Mouse (Mus musculus): ENCODE measurements around the gene Cnot2. TPM values are rescaled to one million over a fixed set of nuclear protein-coding genes. Genes with fewer than 3 reads are reported as not detected.

Cnot2 gene
- polyA plus RNA-seq, 1 experiment from 2014 or later: 110 TPM

DNA sequence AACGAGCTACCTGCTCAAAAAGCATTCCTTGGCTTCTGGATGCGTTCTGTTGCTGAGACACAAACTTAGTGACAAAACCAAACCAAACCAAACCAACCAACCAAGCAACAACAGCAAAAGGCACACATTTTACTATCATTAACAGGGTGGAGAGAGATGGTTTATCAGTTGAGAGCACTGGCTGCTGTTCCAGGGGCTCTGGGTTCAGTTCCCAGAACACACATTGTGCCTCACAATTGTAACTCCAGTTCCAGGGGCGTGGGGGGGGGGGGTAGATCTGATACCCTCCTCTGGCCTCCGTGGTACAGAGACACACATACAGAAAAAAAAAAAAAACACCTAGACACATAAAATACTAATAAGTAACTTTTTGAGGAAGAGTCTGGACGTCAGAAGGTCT is 113.2 kb downstream of the Cnot2 start:
- peaks cover 15% of the 10 kb centered on the region for H3K27me3 ChIP-seq (ENCODE audit: low read depth, poor library complexity, severe bottlenecking)
- H3K27ac ChIP-seq (replicated peaks): no peak overlapping the region
- H3K9me3 ChIP-seq (replicated peaks): peaks cover 5% of the 10 kb centered on the region; the same call in 1 of the 2 replicates
- DNase-seq (ENCODE audit: low spot score): no peak
- 0 out of 2 replicates have a peak, but pooled peaks cover under 1% of the 10 kb centered on the region for H3K36me3 ChIP-seq
- H3K4me1 ChIP-seq: peaks cover 14% of the 10 kb centered on the region
- no peak overlapping the region for H3K4me3 ChIP-seq
- 83% methylated on average over 5 of the region's 5 CpGs for WGBS

DNA sequence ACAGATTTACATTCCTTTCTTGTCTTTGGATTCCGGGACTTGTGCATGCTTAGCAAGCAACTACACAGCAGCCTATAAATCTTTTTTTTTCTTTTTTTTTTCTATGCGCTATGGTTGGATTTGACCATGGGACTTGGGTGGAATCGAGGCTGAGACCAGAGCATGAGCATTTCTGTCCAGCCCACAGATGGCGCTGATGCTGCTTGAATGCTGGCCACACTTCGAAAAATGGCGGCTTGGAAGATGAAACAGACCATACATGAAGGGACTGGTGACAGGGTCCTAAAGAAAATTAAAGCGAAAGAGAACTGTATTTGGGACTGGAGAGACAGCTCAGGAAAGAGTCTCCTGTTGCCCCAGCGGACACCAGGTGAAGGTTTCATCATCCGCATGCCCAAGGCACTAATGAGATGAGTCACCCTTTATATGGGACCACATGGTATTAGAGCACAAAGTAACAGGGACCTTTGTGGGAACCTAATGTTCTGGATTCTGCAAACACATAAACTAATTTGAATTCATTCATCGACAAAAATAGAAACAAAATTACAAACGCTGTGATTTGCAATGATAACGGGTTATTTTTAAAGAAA is 117.5 kb downstream of the Cnot2 start:
- WGBS: 93% methylated on average over 12 of the region's 12 CpGs
- no peaks in the 10 kb centered on the region for H3K4me1 ChIP-seq
- H3K36me3 ChIP-seq: peaks cover 5% of the 10 kb centered on the region
- H3K9me3 ChIP-seq (replicated peaks): peaks cover 5% of the 10 kb centered on the region
- no peak for DNase-seq (ENCODE audit: low spot score)
- H3K4me3 ChIP-seq: no peak overlapping the region
- no peak overlapping the region for H3K27ac ChIP-seq (replicated peaks)
- no peaks in the 10 kb centered on the region for H3K27me3 ChIP-seq (ENCODE audit: low read depth, poor library complexity, severe bottlenecking)

DNA sequence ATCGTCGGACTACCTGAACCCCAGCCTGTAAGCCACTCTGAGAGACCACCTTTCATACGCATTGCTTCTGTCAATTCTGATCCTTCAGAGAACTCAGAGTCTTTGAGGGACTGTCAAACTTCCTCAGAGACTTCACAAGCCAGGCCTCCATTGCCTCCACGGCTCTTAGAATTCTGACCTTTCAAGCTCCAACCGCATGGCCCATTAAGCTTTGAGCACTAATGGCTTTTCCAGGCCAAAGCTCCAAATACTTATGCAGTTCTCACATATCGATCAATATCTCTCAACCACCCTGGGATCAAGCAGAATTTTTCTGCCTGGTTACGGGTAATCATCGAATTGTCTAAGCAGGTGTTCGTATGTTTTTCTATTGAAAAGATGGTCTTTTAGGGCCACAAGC is 119.9 kb downstream of the Cnot2 start:
- H3K27me3 ChIP-seq (ENCODE audit: low read depth, poor library complexity, severe bottlenecking): no peaks in the 10 kb centered on the region
- 93% methylated on average over 9 of the region's 9 CpGs for WGBS
- no peak overlapping the region for H3K27ac ChIP-seq (replicated peaks)
- H3K4me1 ChIP-seq: no peaks in the 10 kb centered on the region
- no peak for DNase-seq (ENCODE audit: low spot score)
- H3K9me3 ChIP-seq (replicated peaks): peaks cover 5% of the 10 kb centered on the region
- H3K4me3 ChIP-seq: no peak overlapping the region
- peaks cover 8% of the 10 kb centered on the region for H3K36me3 ChIP-seq

DNA sequence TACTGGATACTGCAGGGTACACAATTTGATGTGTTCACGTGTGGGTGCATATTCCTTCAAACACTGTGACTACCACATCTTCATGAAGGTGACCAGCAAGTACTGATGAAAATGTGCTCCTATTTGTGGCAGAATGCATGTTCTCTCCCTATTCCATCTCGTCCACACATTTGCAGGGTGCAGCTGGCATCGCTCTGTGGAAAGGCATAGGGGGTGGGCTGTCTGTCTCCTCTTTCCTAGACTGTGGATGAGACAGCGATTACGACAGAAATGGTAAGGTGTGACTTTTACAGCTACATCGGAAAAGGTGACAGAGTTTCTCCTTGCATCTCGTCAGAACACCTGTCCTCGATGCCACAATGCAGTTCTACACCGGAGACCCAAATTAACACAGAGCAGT is 122.5 kb downstream of the Cnot2 start:
- Histone ChIP-seq H3K4me3 (no peak overlapping the region), H3K27me3 (ENCODE audit: low read depth, poor library complexity, severe bottlenecking) (no peaks in the 10 kb centered on the region), H3K36me3 (peaks cover 11% of the 10 kb centered on the region), H3K4me1 (no peaks in the 10 kb centered on the region), H3K27ac (replicated peaks) (no peak overlapping the region), H3K9me3 (replicated peaks) (peaks cover 2% of the 10 kb centered on the region)
- WGBS: 91% methylated on average over 9 of the region's 9 CpGs
- DNase-seq (ENCODE audit: low spot score): no peak

DNA sequence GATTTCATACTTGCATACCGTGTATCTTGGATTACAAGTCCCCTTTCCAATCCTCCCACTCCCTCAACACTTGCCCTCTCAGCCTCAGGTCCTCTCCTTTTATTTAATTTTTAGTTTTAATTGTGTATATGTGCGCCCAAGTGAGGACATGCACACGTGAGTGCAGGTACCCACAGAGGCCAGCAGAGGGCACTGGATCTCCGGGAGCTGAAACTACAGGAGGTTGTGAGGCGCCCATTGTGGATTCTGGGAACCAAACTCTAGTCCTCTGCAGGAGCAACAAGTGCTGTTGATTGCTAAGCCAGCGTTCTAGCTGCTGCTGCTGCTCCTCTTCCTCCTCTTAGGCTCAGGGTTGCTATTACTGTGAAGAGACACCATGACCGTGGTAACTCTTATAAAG is 128.5 kb downstream of the Cnot2 start:
- peaks cover 5% of the 10 kb centered on the region; the same call in 1 of the 2 replicates for H3K9me3 ChIP-seq (replicated peaks)
- H3K27ac ChIP-seq (replicated peaks): no peak overlapping the region
- no peak overlapping the region for H3K4me3 ChIP-seq
- H3K4me1 ChIP-seq: no peaks in the 10 kb centered on the region
- 93% methylated on average over 7 of the region's 7 CpGs for WGBS
- no peak for DNase-seq (ENCODE audit: low spot score)
- H3K27me3 ChIP-seq (ENCODE audit: low read depth, poor library complexity, severe bottlenecking): no peaks in the 10 kb centered on the region
- H3K36me3 ChIP-seq: peaks cover 10% of the 10 kb centered on the region

DNA sequence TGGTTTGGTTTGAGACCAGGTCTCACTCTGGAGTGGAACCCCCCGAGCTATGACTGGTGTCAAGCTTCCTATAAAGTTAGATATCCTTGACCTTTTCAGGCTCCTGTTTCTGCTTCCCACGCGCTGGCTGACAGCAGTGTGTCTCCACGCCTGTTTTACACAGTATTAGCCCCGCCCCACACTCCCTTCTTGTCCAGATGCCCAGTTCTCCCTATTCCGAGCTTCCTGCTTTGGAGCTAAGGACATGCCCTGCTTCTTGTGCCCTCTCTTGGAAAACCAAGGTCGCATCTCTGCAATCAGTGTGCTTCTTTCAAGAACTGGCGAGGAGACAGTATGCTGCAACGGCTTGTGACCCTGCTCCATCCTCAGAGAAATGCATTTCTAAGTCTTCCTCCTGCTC is 130.7 kb downstream of the Cnot2 start:
- no peaks in the 10 kb centered on the region for H3K27me3 ChIP-seq (ENCODE audit: low read depth, poor library complexity, severe bottlenecking)
- H3K27ac ChIP-seq (replicated peaks): no peak overlapping the region
- 84% methylated on average over 9 of the region's 9 CpGs for WGBS
- H3K9me3 ChIP-seq (replicated peaks): peaks cover 5% of the 10 kb centered on the region; the same call in 1 of the 2 replicates
- H3K4me3 ChIP-seq: no peak overlapping the region
- H3K4me1 ChIP-seq: no peaks in the 10 kb centered on the region
- H3K36me3 ChIP-seq: peaks cover 4% of the 10 kb centered on the region; the same call in 1 of the 2 replicates
- no peak for DNase-seq (ENCODE audit: low spot score)

DNA sequence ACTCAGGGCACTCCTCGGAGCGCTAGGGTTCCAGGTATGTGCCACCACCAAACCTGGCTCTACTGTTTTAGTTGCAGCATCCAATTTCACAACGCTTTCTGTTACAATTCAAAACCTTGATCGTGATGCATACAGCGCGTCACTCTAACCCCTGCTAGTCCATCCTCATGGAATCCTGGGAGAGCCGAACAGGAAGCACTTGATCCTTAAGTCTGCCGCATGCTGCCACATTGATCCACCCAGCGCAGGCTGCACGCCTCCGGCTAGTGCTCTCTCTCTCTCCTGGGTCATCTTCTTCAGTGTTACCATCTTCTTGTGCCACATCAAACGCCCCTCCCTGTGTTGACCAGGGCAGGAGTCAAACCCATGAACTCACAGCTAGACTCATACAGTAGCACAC is 133.1 kb downstream of the Cnot2 start:
- Histone ChIP-seq H3K36me3 (peaks cover 11% of the 10 kb centered on the region; the same call in 1 of the 2 replicates), H3K9me3 (replicated peaks) (peaks cover 5% of the 10 kb centered on the region; the same call in 1 of the 2 replicates), H3K27ac (replicated peaks) (no peak overlapping the region), H3K4me1 (no peaks in the 10 kb centered on the region), H3K27me3 (ENCODE audit: low read depth, poor library complexity, severe bottlenecking) (no peaks in the 10 kb centered on the region), H3K4me3 (no peak overlapping the region)
- no peak for DNase-seq (ENCODE audit: low spot score)
- 94% methylated on average over 12 of the region's 12 CpGs for WGBS

DNA sequence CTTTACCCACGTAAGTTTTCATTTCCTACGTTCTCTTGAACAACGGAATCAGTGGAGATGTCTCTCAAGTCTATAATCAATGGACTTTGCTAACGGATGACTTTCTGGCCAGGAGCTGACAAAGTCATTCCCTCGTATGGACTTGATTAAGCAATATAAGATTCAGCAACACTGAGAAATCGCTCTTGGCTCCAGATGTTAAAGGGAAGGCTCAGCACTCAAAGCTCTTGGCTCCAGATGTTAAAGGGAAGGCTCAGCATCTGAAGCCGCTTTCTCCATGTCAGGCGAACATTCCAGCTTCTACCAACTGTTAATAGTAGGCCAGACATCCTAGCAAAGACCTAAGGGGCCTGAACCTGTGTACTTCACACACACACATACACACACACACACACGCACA is 134.1 kb downstream of the Cnot2 start:
- Histone ChIP-seq H3K36me3 (0 out of 2 replicates have a peak, but pooled peaks cover 6% of the 10 kb centered on the region), H3K9me3 (replicated peaks) (no peaks in the 10 kb centered on the region), H3K27me3 (ENCODE audit: low read depth, poor library complexity, severe bottlenecking) (no peaks in the 10 kb centered on the region), H3K4me1 (no peaks in the 10 kb centered on the region), H3K4me3 (no peak overlapping the region), H3K27ac (replicated peaks) (no peak overlapping the region)
- WGBS: 88% methylated on average over 9 of the region's 9 CpGs
- no peak for DNase-seq (ENCODE audit: low spot score)

DNA sequence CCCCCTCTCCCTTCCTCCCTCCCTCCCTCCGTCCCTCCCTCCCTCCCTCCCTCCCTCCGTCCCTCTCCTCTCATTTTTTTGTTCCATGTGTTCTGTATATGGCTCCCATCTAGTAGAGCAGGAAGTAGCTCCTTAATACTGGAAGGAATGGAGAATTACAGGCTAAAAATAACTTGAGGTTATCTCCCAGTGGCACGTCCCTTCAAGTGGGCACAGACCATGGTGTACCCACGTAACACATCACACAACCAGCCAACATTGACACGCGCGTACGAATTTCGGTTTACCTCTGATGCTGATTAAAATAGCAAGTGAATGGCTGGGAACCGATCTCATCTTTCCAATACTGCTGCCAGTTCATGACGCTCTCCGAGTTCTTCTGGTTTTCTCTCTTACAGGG is 135.3 kb downstream of the Cnot2 start:
- Histone ChIP-seq H3K27ac (replicated peaks) (no peak overlapping the region), H3K9me3 (replicated peaks) (no peaks in the 10 kb centered on the region), H3K27me3 (ENCODE audit: low read depth, poor library complexity, severe bottlenecking) (no peaks in the 10 kb centered on the region), H3K4me3 (no peak overlapping the region), H3K36me3 (0 out of 2 replicates have a peak, but pooled peaks cover 6% of the 10 kb centered on the region), H3K4me1 (no peaks in the 10 kb centered on the region)
- 94% methylated on average over 11 of the region's 12 CpGs for WGBS
- no peak for DNase-seq (ENCODE audit: low spot score)

DNA sequence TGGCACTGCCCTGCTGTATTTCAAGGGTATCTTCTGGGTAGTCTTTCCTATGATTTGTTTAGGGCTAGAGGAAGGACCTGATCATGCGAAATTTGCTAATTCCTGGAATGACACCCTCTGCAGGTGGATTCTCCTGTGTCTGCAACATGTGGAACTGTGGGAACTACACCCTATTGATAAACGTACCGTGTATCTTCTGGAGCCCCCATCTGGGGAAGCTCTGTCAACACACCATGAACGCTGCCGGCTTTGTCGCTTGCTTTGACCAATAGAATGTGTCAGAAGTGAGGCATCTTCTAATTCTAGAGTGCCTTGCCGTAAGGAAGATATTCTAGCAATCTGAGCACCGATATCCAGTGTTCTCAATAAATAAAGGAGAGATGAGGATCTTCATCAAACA is 136.5 kb downstream of the Cnot2 start:
- no peaks in the 10 kb centered on the region for H3K27me3 ChIP-seq (ENCODE audit: low read depth, poor library complexity, severe bottlenecking)
- H3K36me3 ChIP-seq: 0 out of 2 replicates have a peak, but pooled peaks cover 6% of the 10 kb centered on the region
- no peak for DNase-seq (ENCODE audit: low spot score)
- 92% methylated on average over 8 of the region's 8 CpGs for WGBS
- no peak overlapping the region for H3K4me3 ChIP-seq
- no peaks in the 10 kb centered on the region for H3K4me1 ChIP-seq
- H3K9me3 ChIP-seq (replicated peaks): no peaks in the 10 kb centered on the region
- no peak overlapping the region for H3K27ac ChIP-seq (replicated peaks)

DNA sequence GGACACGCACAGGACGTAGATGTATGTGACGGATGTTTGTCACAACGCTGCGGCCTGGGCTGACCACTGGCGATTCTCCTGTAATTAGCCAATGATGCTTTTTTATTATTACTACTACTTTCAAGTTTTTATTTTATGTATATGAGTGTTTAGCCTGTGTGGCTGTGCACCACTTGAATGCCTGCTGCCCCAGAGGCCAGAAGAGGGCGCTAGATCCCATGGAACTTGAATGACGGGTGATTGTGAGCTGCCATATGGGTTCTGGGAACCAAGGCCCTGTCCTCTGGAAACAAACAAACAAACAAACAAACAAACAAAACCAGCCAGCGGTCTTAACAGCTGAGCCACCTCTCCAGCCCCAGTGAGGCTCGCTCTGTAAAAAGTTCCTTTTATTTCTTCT is 136.9 kb downstream of the Cnot2 start:
- H3K4me1 ChIP-seq: no peaks in the 10 kb centered on the region
- no peak overlapping the region for H3K27ac ChIP-seq (replicated peaks)
- WGBS: 98% methylated on average over 10 of the region's 10 CpGs
- 0 out of 2 replicates have a peak, but pooled peaks cover 6% of the 10 kb centered on the region for H3K36me3 ChIP-seq
- H3K9me3 ChIP-seq (replicated peaks): peaks cover under 1% of the 10 kb centered on the region; the same call in 1 of the 2 replicates
- H3K27me3 ChIP-seq (ENCODE audit: low read depth, poor library complexity, severe bottlenecking): no peaks in the 10 kb centered on the region
- H3K4me3 ChIP-seq: no peak overlapping the region
- DNase-seq (ENCODE audit: low spot score): no peak

DNA sequence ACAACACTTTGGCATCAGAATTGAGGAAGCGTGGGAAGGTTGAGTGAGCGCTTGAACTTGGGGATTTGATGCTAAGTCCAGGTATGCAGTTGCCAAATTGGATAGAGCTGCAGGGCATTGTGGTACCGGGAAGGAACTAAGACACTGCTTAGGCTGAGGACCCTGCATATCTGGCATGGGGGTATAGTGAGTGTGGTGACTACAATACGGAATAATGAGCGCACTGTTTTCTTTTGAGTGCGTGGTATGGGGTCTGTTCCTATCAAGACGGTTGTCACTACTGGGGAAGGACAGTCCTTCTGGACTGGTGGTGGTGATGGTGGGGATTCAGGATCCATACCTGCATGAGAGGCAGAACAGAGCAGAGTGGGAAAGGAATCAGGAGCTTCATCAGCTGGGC is 140.4 kb downstream of the Cnot2 start:
- no peak for DNase-seq (ENCODE audit: low spot score)
- no peak overlapping the region for H3K4me3 ChIP-seq
- H3K27ac ChIP-seq (replicated peaks): no peak overlapping the region
- H3K27me3 ChIP-seq (ENCODE audit: low read depth, poor library complexity, severe bottlenecking): no peaks in the 10 kb centered on the region
- H3K4me1 ChIP-seq: no peaks in the 10 kb centered on the region
- peaks cover 17% of the 10 kb centered on the region for H3K9me3 ChIP-seq (replicated peaks)
- WGBS: 92% methylated on average over 7 of the region's 7 CpGs
- peaks cover 16% of the 10 kb centered on the region for H3K36me3 ChIP-seq

DNA sequence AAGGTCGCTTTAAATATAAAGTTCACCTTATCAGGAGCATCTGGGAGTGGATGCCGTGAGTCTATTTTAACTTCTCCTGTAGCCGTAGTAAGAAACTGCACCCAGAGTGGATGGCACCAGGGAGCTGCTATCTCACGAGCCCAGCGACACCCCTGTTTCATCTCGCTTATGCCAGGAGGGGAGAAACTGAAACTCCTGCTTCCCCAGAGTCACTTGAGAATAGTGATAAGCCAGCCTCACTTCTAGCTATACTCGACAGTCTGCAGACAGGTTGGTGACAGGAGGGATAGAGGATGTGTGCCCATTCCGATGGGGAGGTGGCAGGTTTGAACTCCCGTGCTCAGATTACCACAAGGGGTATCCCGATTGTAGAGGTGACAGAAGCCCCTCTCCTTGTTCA is 141.2 kb downstream of the Cnot2 start:
- Histone ChIP-seq H3K9me3 (replicated peaks) (peaks cover 17% of the 10 kb centered on the region), H3K4me3 (no peak overlapping the region), H3K27ac (replicated peaks) (no peak overlapping the region), H3K27me3 (ENCODE audit: low read depth, poor library complexity, severe bottlenecking) (no peaks in the 10 kb centered on the region), H3K4me1 (no peaks in the 10 kb centered on the region), H3K36me3 (peaks cover 16% of the 10 kb centered on the region)
- DNase-seq (ENCODE audit: low spot score): no peak
- 92% methylated on average over 10 of the region's 10 CpGs for WGBS

All from midbrain, embryonic 10.5 days (tissue).